Mouse (Mus musculus) CH12.LX (cell line): ENCODE measurements at regions not wholly inside any gene's neighbourhood (a gene's known extent, or its start where the extent isn't known, plus 50 kb on each side); places are given as distances from the start of the nearest gene placed in this dataset.

ENCODE experiments used
- DNase-seq: peaks from one replicate; pipeline ENCODE4 v3.0.0-alpha.2; 2013; ENCODE audit errors: extremely low read depth
- H3K27ac ChIP-seq: 2 replicates; pipeline ENCODE4 v1.5.1; 2012; ENCODE audit warnings: low read depth, mild to moderate bottlenecking, control low read depth, moderate library complexity; ENCODE audit not compliant: insufficient read depth
- H3K27me3 ChIP-seq: replicated peaks from 2 replicates; pipeline ENCODE3; 2012; ENCODE audit warnings: inconsistent platforms
- H3K36me3 ChIP-seq, 2 experiments: replicated peaks in 1 of 2; 2 replicates each; pipeline versions ENCODE3 to v1.6.1; 2012; ENCODE audit warnings: inconsistent platforms in 1 of 2, low read length in 1 of 2, mild to moderate bottlenecking in 1 of 2, mixed read lengths in 1 of 2, moderate library complexity in 1 of 2; ENCODE audit not compliant: control insufficient read depth in 1 of 2, insufficient read depth in 1 of 2
- H3K4me1 ChIP-seq, 2 experiments: 2 replicates each; pipeline ENCODE4 v1.6.1; 2012; ENCODE audit warnings: inconsistent platforms in 1 of 2, moderate library complexity in 1 of 2; ENCODE audit not compliant: insufficient read depth in 2 of 2, control insufficient read depth in 1 of 2
- H3K4me2 ChIP-seq: 2 replicates; pipeline ENCODE4 v1.6.1; 2012; ENCODE audit warnings: low read depth, mild to moderate bottlenecking, control low read depth; ENCODE audit not compliant: poor library complexity, insufficient read depth, severe bottlenecking
- H3K4me3 ChIP-seq, 3 experiments: fragments of 150-350 bp in 1 of 3; sonication (generic) in 1 of 3; replicated peaks in 1 of 3; 2 replicates each; pipeline versions ENCODE3 to v1.5.1; 2011 to 2012; ENCODE audit warnings: low read depth in 2 of 3, low read length in 2 of 3, mild to moderate bottlenecking in 2 of 3, moderate library complexity in 2 of 3, control low read depth in 1 of 3, improper control_type of control experiment in 1 of 3, inconsistent platforms in 1 of 3, mixed read lengths in 1 of 3; ENCODE audit not compliant: poor library complexity in 1 of 3
- H3K79me2 ChIP-seq: replicated peaks from 2 replicates; pipeline ENCODE4 v1.6.1; 2012; ENCODE audit warnings: mild to moderate bottlenecking, moderate library complexity; ENCODE audit not compliant: control insufficient read depth, poor library complexity, insufficient read depth, severe bottlenecking; ENCODE audit errors: extremely low read depth
- H3K9ac ChIP-seq: 2 replicates; pipeline ENCODE4 v1.6.1; 2012; ENCODE audit warnings: low read depth, mild to moderate bottlenecking, control low read depth, moderate library complexity; ENCODE audit not compliant: insufficient read depth
- H3K9me3 ChIP-seq: replicated peaks from 2 replicates; pipeline ENCODE3; 2012; ENCODE audit warnings: low read length, inconsistent platforms, mixed read lengths
- BHLHE40 ChIP-seq: IDR thresholded peaks from 2 replicates; pipeline ENCODE4 v1.6.1; 2011; ENCODE audit warnings: mild to moderate bottlenecking, low read depth, low read length, improper control_type of control experiment
- E2F4 ChIP-seq: IDR thresholded peaks from 2 replicates; pipeline ENCODE4 v1.6.1; 2011; ENCODE audit warnings: low read depth, low read length, improper control_type of control experiment; ENCODE audit not compliant: insufficient replicate concordance
- IRF4 ChIP-seq: IDR thresholded peaks from 2 replicates; pipeline ENCODE4 v1.6.1; 2014; ENCODE audit warnings: low read depth, mild to moderate bottlenecking, inconsistent platforms, low read length, improper control_type of control experiment
- JUN ChIP-seq: IDR thresholded peaks from 2 replicates; pipeline ENCODE4 v1.6.1; 2011; ENCODE audit warnings: low read depth, mild to moderate bottlenecking, low read length, improper control_type of control experiment, moderate library complexity; ENCODE audit not compliant: insufficient read depth
- MEF2A ChIP-seq: IDR thresholded peaks from 2 replicates; pipeline ENCODE4 v1.6.1; 2014; ENCODE audit warnings: low read depth, mild to moderate bottlenecking, inconsistent platforms, low read length, improper control_type of control experiment, borderline replicate concordance
- MXI1 ChIP-seq: IDR thresholded peaks from 2 replicates; pipeline ENCODE4 v1.6.1; 2011; ENCODE audit warnings: mild to moderate bottlenecking, low read depth, low read length, improper control_type of control experiment
- MYC ChIP-seq: IDR thresholded peaks from 2 replicates; pipeline ENCODE4 v1.6.1; 2011; ENCODE audit warnings: low read depth, mild to moderate bottlenecking, improper control_type of control experiment, low read length
- PAX5 ChIP-seq: IDR thresholded peaks from 2 replicates; pipeline ENCODE4 v1.6.1; 2012; ENCODE audit warnings: low read length, inconsistent platforms, mixed read lengths
- POLR2AphosphoS2 ChIP-seq: IDR thresholded peaks from 2 replicates; pipeline ENCODE4 v1.6.1; 2011; ENCODE audit warnings: low read depth, low read length, improper control_type of control experiment
- TCF12 ChIP-seq: IDR thresholded peaks from 2 replicates; pipeline ENCODE4 v1.6.1; 2014; ENCODE audit warnings: low read depth, mild to moderate bottlenecking, inconsistent platforms, low read length, improper control_type of control experiment
- USF1 ChIP-seq: IDR thresholded peaks from 2 replicates; pipeline ENCODE4 v1.6.1; 2014; ENCODE audit warnings: low read depth, mild to moderate bottlenecking, inconsistent platforms, low read length, improper control_type of control experiment
- dilution Hi-C: fragments of 300-500 bp; cut with MboI; formaldehyde crosslinking; loops from 2 replicates; pipeline ENCODE4 v1.14.3; 2020; ENCODE audit warnings: low sequenced_read_pairs; ENCODE audit not compliant: extremely low pct_unique_long_range_greater_than_20kb, extremely low pct_ligation_motif_present
- in situ Hi-C: fragments of 300-500 bp; cut with MboI; formaldehyde crosslinking; loops from 3 replicates; pipeline ENCODE4 v1.14.3; 2019; ENCODE audit warnings: low sequenced_read_pairs, low pct_ligation_motif_present, low pct_unique_long_range_greater_than_20kb, mixed read lengths

DNA sequence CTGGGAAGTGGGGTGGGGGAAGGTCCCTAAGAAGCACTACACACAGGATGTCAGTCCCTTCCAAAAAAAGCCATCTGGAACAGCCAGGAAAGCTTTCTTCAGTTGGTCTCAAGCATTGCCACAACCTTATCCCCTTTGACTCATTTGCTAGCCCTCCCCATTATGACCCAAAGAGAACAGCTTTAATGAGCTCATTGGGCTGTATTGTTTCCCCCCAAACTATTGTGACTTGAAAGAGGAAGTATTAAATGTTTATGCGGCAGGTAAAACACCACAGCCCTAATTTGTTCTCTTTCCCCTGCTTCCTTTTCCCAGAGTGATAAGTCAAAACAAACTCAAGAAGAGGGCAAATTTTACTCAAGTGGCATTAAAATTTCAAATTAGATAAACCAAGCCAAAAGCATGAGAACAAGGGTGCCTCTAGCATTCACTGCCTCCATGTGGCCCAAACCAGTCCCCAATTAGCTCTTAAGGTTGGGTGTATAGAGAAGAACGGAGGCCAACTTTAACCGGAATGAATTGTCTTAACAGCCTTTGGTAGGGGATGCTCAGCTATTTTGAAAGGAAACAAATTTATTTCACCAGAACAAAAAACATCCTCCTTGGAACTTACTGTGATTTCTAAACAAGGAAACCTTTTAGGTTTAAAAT, 196.7 kb upstream of the Sp8 start:
- H3K9me3 ChIP-seq: no peaks in the 10 kb centered on the region
- dilution Hi-C loops: no loop called here
- TF ChIP-seq BHLHE40 (no peak), E2F4 (no peak), JUN (no peak), PAX5 (no peak), MYC (no peak), IRF4 (no peak)
- TF ChIP-seq, all 38 proteins: peak for 0
- in situ Hi-C loops: no loop called here
- peak; percentile 12 for DNase-seq
- Histone ChIP-seq H3K79me2 (no peaks in the 10 kb centered on the region), H3K4me2 (no peak overlapping the region), H3K4me3 (no peak overlapping the region), H3K27ac (no peak overlapping the region), H3K27me3 (no peaks in the 10 kb centered on the region), H3K9ac (no peak overlapping the region), H3K4me1 (peaks cover 0 to 19% of the 10 kb centered on the region in 2 experiments; a peak in 2 of 4 replicates), H3K36me3 (no peaks in the 10 kb centered on the region)

DNA sequence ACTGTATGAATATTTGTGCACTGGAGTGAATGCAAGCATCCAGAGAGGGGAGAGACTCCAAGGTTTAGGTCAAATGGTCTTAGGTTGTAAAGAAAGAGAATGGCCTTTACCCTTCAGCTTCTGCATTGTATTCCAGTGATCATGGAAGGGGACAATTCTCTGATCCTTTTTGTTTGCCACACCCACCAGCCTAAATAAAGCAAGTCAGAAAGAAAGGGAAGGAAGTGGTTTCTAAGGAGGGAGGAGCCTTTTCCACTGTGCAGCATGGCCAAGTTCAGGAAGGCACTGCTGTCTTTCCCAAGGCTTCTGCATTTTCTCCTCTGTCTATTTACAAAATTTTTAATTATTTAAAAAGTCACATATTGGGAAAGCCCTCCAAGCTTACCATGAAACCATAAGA, 197.5 kb upstream of the Sp8 start:
- Histone ChIP-seq H3K9me3 (no peaks in the 10 kb centered on the region), H3K4me1 (peaks cover 0 to 19% of the 10 kb centered on the region in 2 experiments; a peak in 2 of 4 replicates), H3K9ac (no peak overlapping the region), H3K79me2 (no peaks in the 10 kb centered on the region), H3K27me3 (no peaks in the 10 kb centered on the region), H3K27ac (no peak overlapping the region), H3K36me3 (no peaks in the 10 kb centered on the region), H3K4me3 (no peak overlapping the region), H3K4me2 (no peak overlapping the region)
- in situ Hi-C loops: no loop called here
- no peak for DNase-seq
- TF ChIP-seq USF1: no peak
- TF ChIP-seq E2F4: no peak
- no peak for TF ChIP-seq MYC
- no peak for TF ChIP-seq MEF2A
- TF ChIP-seq TCF12: no peak
- TF ChIP-seq MXI1: no peak
- no peak for TF ChIP-seq POLR2AphosphoS2
- TF ChIP-seq JUN: no peak
- dilution Hi-C loops: no loop called here
